Mouse (Mus musculus) gastrocnemius, adult 2 months (tissue): ENCODE measurements at regions not wholly inside any gene's neighbourhood (a gene's known extent, or its start where the extent isn't known, plus 50 kb on each side); places are given as distances from the start of the nearest gene placed in this dataset.

ENCODE experiments used
- DNase-seq: peaks from one replicate; pipeline ENCODE4 v3.0.0; 2022
- H3K27ac ChIP-seq: fragments of 200-600 bp; 2 replicates; pipeline ENCODE4 v1.8.1; 2022; ENCODE audit warnings: mild to moderate bottlenecking
- H3K4me3 ChIP-seq: fragments of 200-600 bp; 2 replicates; pipeline ENCODE4 v1.8.1; 2022; ENCODE audit warnings: mild to moderate bottlenecking, moderate library complexity
- CTCF ChIP-seq: fragments of 200-600 bp; IDR thresholded peaks from 2 replicates; pipeline ENCODE4 v1.8.1; 2022; ENCODE audit warnings: antibody characterized with exemption, mild to moderate bottlenecking, moderate library complexity
- intact Hi-C: fragments of 180-260 bp; cut with DNase I; formaldehyde crosslinking; loops from one replicate; pipeline ENCODE4 v1.15.1; 2025

GRCm38 (mm10) chr3:39571444-39572237 is 684.9 kb downstream of the Fat4 start:
- no peak overlapping the region for H3K4me3 ChIP-seq
- intact Hi-C loops = no loop called here
- H3K27ac ChIP-seq = no peak overlapping the region
- no peak for DNase-seq
- TF ChIP-seq CTCF = no peak

DNA sequence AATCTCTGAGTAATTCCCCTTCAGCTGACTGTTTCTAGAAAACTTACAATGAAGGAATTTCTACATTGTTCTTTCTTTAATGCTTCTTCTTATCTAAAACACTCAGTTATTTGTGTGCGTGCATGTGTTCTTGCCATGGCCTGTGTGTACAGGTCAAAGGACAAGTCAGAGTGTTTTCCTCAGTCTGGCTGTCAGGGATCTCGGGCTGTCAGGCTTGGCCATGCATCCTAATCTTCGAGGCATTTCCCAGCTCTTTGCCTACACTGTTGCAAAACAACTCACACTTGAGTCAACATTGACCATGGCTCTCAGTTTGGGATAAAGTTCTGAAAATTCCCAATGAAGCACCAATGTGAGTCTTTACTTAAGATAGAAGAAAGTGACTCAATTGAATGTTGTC is 688.5 kb downstream of the Fat4 start:
- TF ChIP-seq CTCF = no peak
- intact Hi-C loops = no loop called here
- no peak for DNase-seq
- H3K27ac ChIP-seq = no peak overlapping the region
- H3K4me3 ChIP-seq = no peak overlapping the region

- no peak for DNase-seq
- Histone ChIP-seq H3K4me3 (no peak overlapping the region), H3K27ac (no peak overlapping the region)
- intact Hi-C loops = no loop called here
- no peak for TF ChIP-seq CTCF
These were observed 704.6 kb downstream of the Fat4 start for GRCm38 (mm10) chr3:39591312-39591711.

- no peak overlapping the region for H3K4me3 ChIP-seq
- intact Hi-C loops = no loop called here
- no peak overlapping the region for H3K27ac ChIP-seq
- DNase-seq = no peak
- no peak for TF ChIP-seq CTCF
These were observed 705.8 kb downstream of the Fat4 start for GRCm38 (mm10) chr3:39592349-39593117.

GRCm38 (mm10) chr3:39609937-39610336 is 723.2 kb downstream of the Fat4 start:
- DNase-seq = no peak
- intact Hi-C loops = no loop called here
- TF ChIP-seq CTCF = no peak
- no peak overlapping the region for H3K27ac ChIP-seq
- H3K4me3 ChIP-seq = no peak overlapping the region

DNA sequence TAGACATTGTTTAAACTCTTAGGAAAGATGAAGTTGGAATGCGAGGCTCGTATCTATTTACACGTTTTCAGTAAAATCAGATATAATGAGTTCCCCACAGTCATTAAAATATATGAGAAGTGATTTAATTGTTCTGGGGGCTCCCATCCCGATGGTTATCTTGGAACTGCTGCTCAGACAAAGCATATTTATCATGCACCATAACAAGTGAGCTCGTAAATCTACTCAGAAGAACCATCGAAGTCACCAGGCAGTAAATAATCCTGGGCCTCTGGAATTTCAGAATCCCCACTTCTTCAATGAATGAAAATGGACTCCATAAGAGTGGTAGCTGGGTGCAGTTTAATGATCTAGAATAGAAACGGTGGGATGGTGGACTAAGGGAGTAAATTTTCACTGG is 725.7 kb downstream of the Fat4 start:
- no peak for TF ChIP-seq CTCF
- Histone ChIP-seq H3K27ac (no peak overlapping the region), H3K4me3 (no peak overlapping the region)
- DNase-seq = no peak
- intact Hi-C loops = no loop called here

- intact Hi-C loops = no loop called here
- Histone ChIP-seq H3K4me3 (no peak overlapping the region), H3K27ac (no peak overlapping the region)
- TF ChIP-seq CTCF = no peak
- DNase-seq = no peak
These were observed 751.2 kb downstream of the Fat4 start for GRCm38 (mm10) chr3:39637924-39638323.

GRCm38 (mm10) chr3:39643194-39643593 is 756.5 kb downstream of the Fat4 start:
- intact Hi-C loops = no loop called here
- no peak overlapping the region for H3K4me3 ChIP-seq
- H3K27ac ChIP-seq = no peak overlapping the region
- TF ChIP-seq CTCF = no peak
- no peak for DNase-seq

GRCm38 (mm10) chr3:39666817-39667216 is 780.1 kb downstream of the Fat4 start:
- H3K4me3 ChIP-seq = no peak overlapping the region
- intact Hi-C loops = no loop called here
- no peak for DNase-seq
- no peak overlapping the region for H3K27ac ChIP-seq
- TF ChIP-seq CTCF = no peak

DNA sequence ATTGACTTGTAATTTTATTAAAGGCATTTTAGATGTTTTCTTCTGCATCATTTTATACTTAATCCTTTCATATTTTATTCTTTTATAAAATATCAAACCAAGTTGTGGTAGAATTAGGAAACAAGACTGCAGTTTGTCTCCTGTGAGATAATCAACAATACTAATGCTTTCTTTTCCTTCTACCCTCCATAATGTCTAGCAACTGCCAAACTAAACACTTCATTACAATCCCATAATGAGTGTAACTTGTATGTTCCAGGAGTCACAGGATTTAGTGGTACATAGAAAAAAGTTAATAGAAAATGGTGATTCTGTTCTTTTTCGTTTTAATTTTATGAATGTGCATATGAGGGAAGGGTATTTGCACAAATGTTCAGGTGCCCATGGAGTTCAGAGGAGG is 782.4 kb downstream of the Fat4 start:
- TF ChIP-seq CTCF = no peak
- no peak for DNase-seq
- no peak overlapping the region for H3K27ac ChIP-seq
- no peak overlapping the region for H3K4me3 ChIP-seq
- intact Hi-C loops = no loop called here

- intact Hi-C loops = no loop called here
- Histone ChIP-seq H3K4me3 (no peak overlapping the region), H3K27ac (no peak overlapping the region)
- TF ChIP-seq CTCF = no peak
- DNase-seq = no peak
These were observed 787.3 kb downstream of the Fat4 start for GRCm38 (mm10) chr3:39673997-39674396.

DNA sequence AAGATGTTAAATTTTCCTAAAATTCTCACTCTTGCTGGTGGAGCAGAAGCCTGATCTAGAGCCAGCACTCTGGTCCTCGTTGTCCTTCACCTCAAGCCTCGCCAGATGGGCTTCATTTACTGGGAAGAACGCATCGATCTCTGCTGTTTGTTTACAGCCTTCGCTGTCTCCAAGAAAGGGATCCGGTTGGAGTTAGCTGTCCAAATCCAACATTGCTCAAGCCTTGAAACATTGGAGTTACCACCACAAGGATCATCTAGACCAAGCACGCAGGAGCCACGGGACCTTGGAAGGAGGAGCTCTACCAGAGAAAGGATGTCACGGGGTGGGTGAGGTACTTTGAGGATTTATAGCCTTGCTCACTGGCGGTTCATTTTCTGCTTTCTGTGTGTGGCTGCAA is 788.2 kb downstream of the Fat4 start:
- no peak overlapping the region for H3K27ac ChIP-seq
- DNase-seq = peak; percentile 13
- intact Hi-C loops = no loop called here
- no peak overlapping the region for H3K4me3 ChIP-seq
- TF ChIP-seq CTCF = no peak

DNA sequence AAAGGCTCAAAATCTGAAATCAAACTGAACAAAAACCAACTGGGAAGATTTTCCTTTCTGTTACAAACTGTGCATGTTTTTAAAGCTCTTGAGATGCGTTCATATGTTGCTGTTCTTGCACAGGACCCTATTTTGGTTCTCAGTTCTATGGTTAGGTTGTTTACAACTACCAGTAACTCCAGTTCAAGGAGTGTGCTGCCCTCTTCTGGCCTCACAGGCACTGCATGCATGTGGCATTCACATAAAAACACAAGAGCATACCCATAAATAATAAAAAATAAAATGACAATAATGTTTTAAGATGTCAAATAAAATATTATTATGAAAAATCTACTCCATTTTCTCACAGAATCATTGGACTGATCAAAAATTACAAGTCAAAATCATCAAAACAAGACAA is 818.9 kb downstream of the Fat4 start:
- intact Hi-C loops = loop anchor here (10.0 kb wide), 1 partner anchor 821 kb away; the partner anchor contains the start of gene Fat4
- H3K4me3 ChIP-seq = no peak overlapping the region
- no peak overlapping the region for H3K27ac ChIP-seq
- peak; percentile 39 for TF ChIP-seq CTCF
- DNase-seq = no peak
